Mouse (Mus musculus) hematopoietic multipotent progenitor cell, adult 10-12 weeks (in vitro differentiated cells): ENCODE results near the gene Pabpc6. TPM values are rescaled to one million over a fixed set of nuclear protein-coding genes. Genes with fewer than 3 reads are reported as not detected.

Experiments
- polyA plus RNA-seq: library from polyadenylated mRNA; stranded (reverse); fragments of >175 nt; gene quantifications from 2 replicates; pipeline ENCODE4 v1.2.3, GENCODE M21; 2012; ENCODE audit warnings: low replicate concordance

Pabpc6 gene
- polyA plus RNA-seq: not detected in 2 replicates

DNA sequence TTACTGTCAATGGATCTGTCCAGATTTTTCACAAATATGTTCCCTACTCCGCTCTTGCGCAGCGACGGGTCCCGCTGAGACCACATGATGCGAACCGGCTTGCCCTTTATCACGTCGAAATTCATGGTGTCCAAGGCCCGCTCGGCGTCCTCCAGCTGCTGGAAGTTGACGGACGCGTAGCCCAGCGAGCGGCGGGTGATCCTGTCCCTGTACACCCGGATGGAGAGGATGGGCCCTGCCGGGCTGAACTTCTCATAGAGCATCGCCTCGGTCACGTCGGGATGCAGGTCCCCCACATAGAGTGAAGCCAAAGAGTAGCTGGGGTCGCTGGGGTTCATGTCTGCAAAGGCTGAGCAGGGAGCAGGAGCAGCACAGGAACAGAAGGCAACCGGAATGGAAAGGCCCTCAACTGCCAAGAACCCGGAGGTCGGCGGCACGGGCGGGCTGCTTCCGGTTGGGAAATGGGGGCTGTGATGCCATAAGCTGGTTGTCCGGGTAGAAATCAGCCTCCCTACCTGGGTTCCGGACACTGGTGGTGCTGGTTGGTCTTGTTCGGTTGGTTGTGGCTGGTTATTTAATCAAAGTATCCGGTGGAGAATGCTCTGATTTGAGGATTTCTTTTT lies at the start of gene Pabpc6:
Pabpc6 (minus strand) TSS at position 435 of the 623 bp plus-strand sequence.

Other genes starting within 250 kb of the Pabpc6 start
- not detected in 2 replicates for gene Gm17728, start 247.7 kb downstream of the Pabpc6 start, polyA plus RNA-seq